Mouse (Mus musculus): ENCODE results near the gene Ppp1r15a. TPM values are rescaled to one million over a fixed set of nuclear protein-coding genes. Genes with fewer than 3 reads are reported as not detected.
"Not testable (repeated sequence)": the region's sequence is repeated elsewhere in the genome, so short reads cannot be mapped to it uniquely, and the experiment has no call there.

Ppp1r15a gene
- polyA plus RNA-seq, 1 experiment: 15.3 TPM

- H3K4me3 ChIP-seq (ENCODE audit: low read depth, low read length): no peak overlapping the region; the same call in 1 of the 2 replicates
- no peaks in the 10 kb centered on the region; the same call in 1 of the 2 replicates for H3K4me1 ChIP-seq (ENCODE audit: control insufficient read depth, insufficient read depth, insufficient read length, low read length)
- no peaks in the 10 kb centered on the region for H3K36me3 ChIP-seq (ENCODE audit: control insufficient read depth, insufficient read depth, low read length)
- 87% methylated on average over 10 of the region's 10 CpGs for WGBS
- no peak for TF ChIP-seq POLR2A (IDR thresholded peaks at IDR 0.05; ENCODE audit: low read depth, low read length)
- TF ChIP-seq CTCF (IDR thresholded peaks at IDR 0.05; ENCODE audit: extremely low read depth, insufficient read length, insufficient replicate concordance, low read depth, low read length): no peak
- H3K27ac ChIP-seq (ENCODE audit: insufficient read depth, low read depth, low read length): no peak overlapping the region
- no peaks in the 10 kb centered on the region for H3K27me3 ChIP-seq (ENCODE audit: control insufficient read depth, insufficient read depth, low read length)
Measured at GRCm38 (mm10) chr7:45537602-45538001, 11.5 kb upstream of the Ppp1r15a start.

DNA sequence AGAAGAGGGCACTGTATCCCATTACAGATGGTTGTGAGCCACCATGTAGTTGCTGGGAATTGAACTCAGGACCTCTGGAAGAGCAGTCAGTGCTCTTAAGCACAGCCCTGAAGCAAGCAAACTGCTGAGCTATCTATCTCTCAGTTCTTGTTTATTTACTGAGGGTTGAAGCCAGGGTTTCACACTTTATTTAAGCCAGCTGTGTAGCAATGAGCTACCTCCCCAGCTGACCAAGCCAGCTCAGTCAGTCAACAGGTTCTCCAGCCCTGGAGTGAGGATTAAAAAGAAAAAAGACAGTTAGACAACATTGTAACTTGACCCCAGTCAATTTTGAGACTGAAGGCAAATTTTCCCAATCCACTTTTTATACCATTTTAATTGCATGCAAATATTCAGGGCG is 9.6 kb upstream of the Ppp1r15a start:
- no peaks in the 10 kb centered on the region for H3K36me3 ChIP-seq (ENCODE audit: control insufficient read depth, insufficient read depth, low read length)
- WGBS: 78% methylated on average over 1 of the region's 1 CpGs
- H3K27ac ChIP-seq (ENCODE audit: insufficient read depth, low read depth, low read length): no peak overlapping the region
- no peak overlapping the region for H3K4me3 ChIP-seq (ENCODE audit: low read depth, low read length)
- H3K27me3 ChIP-seq (ENCODE audit: control insufficient read depth, insufficient read depth, low read length): no peaks in the 10 kb centered on the region
- H3K4me1 ChIP-seq (ENCODE audit: control insufficient read depth, insufficient read depth, insufficient read length, low read length): no peaks in the 10 kb centered on the region; the same call in 1 of the 2 replicates
- TF ChIP-seq CTCF (IDR thresholded peaks at IDR 0.05; ENCODE audit: extremely low read depth, insufficient read length, insufficient replicate concordance, low read depth, low read length) (no peak), POLR2A (IDR thresholded peaks at IDR 0.05; ENCODE audit: low read depth, low read length) (no peak)

- H3K27ac ChIP-seq (ENCODE audit: insufficient read depth, low read depth, low read length): 0 out of 2 replicates have a peak overlapping the region, but pooled peaks have one; percentile 20
Measured at GRCm38 (mm10) chr7:45530643-45531042, 4.6 kb upstream of the Ppp1r15a start.

DNA sequence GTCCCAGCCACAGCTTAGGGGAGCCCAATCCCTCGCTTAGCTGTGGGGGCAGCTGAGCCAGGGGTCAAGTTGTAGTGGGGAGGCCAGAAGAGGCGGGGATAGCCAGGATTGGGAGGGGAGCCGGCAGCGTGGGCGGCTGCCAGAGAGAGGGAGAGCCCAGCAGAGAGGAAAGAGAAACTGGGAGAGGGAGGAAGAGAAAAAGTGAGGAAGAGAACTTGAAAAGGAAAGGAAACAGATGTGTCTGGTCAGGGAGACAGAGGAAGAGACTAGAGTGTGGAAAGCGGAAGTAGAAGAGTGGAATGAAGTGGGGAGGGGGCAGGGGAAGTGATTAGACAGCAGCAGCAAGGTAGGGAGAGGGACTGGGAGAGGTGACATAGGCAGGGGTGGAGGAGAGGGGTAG is 3.4 kb upstream of the Ppp1r15a start:
- H3K4me3 ChIP-seq (ENCODE audit: low read depth, low read length): no peak overlapping the region
- 0 out of 2 replicates have a peak, but pooled peaks cover 2% of the 10 kb centered on the region for H3K27me3 ChIP-seq (ENCODE audit: control insufficient read depth, insufficient read depth, low read length)
- H3K4me1 ChIP-seq (ENCODE audit: control insufficient read depth, insufficient read depth, insufficient read length, low read length): peaks cover 3% of the 10 kb centered on the region
- H3K27ac ChIP-seq (ENCODE audit: insufficient read depth, low read depth, low read length): no peak overlapping the region
- H3K36me3 ChIP-seq (ENCODE audit: control insufficient read depth, insufficient read depth, low read length): no peaks in the 10 kb centered on the region
- TF ChIP-seq POLR2A (IDR thresholded peaks at IDR 0.05; ENCODE audit: low read depth, low read length): no peak
- TF ChIP-seq CTCF (IDR thresholded peaks at IDR 0.05; ENCODE audit: extremely low read depth, insufficient read length, insufficient replicate concordance, low read depth, low read length): no peak
- 17% methylated on average over 6 of the region's 6 CpGs for WGBS

More at GRCm38 (mm10) chr7:45530643-45531042, 4.6 kb upstream of the Ppp1r15a start:
- H3K4me1 ChIP-seq (ENCODE audit: control insufficient read depth, insufficient read depth, insufficient read length, low read length): no peaks in the 10 kb centered on the region; the same call in 1 of the 2 replicates
- no peak for TF ChIP-seq CTCF (IDR thresholded peaks at IDR 0.05; ENCODE audit: extremely low read depth, insufficient read length, insufficient replicate concordance, low read depth, low read length)
- TF ChIP-seq POLR2A (IDR thresholded peaks at IDR 0.05; ENCODE audit: low read depth, low read length): no peak
- WGBS: 16% methylated on average over 2 of the region's 2 CpGs
- H3K27me3 ChIP-seq (ENCODE audit: control insufficient read depth, insufficient read depth, low read length): 0 out of 2 replicates have a peak, but pooled peaks cover 2% of the 10 kb centered on the region
- H3K36me3 ChIP-seq (ENCODE audit: control insufficient read depth, insufficient read depth, low read length): no peaks in the 10 kb centered on the region
- peak overlapping the region; percentile 33 for H3K4me3 ChIP-seq (ENCODE audit: low read depth, low read length)

DNA sequence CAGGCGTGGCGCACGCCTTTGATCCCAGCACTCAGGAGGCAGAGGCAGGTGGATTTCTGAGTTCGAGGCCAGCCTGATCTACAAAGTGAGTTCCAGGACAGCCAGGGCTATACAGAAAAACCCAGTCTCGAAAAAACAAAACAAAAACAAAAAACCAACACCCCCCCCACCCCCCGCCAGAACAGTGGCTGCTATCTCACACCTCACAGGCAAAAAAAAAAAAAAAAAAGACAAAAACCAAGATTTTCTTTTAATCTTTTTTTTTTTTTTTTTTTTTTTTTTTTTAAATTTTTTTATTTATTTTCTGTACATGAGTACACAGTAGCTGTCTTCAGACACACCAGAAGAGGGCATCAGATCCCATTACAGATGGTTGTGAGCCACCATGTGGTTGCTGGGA is 1.1 kb upstream of the Ppp1r15a start:
- not testable (repeated sequence) for H3K4me1 ChIP-seq (ENCODE audit: control insufficient read depth, insufficient read depth, insufficient read length, low read length); H3K27ac ChIP-seq (ENCODE audit: insufficient read depth, low read depth, low read length); H3K4me3 ChIP-seq (ENCODE audit: low read depth, low read length); H3K36me3 ChIP-seq (ENCODE audit: control insufficient read depth, insufficient read depth, low read length); H3K27me3 ChIP-seq (ENCODE audit: control insufficient read depth, insufficient read depth, low read length)
- WGBS: 81% methylated on average over 6 of the region's 6 CpGs

DNA sequence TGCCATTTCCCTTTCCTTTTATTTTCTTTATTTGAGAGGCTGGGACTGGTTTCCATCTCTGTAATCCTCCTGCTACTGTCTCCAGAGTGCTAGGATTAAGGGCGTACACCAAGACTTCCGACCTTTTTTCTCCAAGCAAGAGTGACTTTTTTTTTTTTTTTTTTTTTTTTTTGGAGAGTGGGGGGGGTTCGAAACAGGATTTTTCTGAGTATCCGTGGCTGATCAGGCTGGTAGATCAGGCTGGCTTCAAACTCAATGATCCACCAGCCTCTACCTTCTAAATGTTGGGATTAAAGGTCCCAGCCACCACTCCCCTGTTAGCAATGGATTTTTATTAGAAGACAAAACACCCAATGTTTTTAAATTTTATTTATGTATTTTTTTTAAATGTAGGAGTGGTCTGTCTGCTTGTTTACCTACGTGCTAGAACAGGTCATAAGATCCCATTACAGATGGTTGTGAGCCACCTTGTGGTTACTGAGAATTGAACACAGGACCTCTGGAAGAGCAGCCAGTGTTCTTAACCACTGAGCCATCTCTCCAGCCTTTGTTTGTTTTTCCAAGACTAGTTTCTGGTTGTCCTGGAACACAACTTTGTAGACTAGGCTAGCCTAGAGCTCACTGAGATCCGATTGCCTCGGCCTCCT is 529 bp upstream of the Ppp1r15a start:
- 13% methylated on average over 7 of the region's 7 CpGs for WGBS
- Histone ChIP-seq H3K4me3 (ENCODE audit: low read depth, low read length) (peak overlapping the region; percentile 89), H3K36me3 (ENCODE audit: control insufficient read depth, insufficient read depth, low read length) (peaks cover 7% of the 10 kb centered on the region; the same call in 1 of the 2 replicates), H3K4me1 (ENCODE audit: control insufficient read depth, insufficient read depth, insufficient read length, low read length) (peaks cover 9% of the 10 kb centered on the region), H3K27me3 (ENCODE audit: control insufficient read depth, insufficient read depth, low read length) (0 out of 2 replicates have a peak, but pooled peaks cover 2% of the 10 kb centered on the region), H3K27ac (ENCODE audit: insufficient read depth, low read depth, low read length) (peak overlapping the region; percentile 79)
- TF ChIP-seq CTCF (IDR thresholded peaks at IDR 0.05; ENCODE audit: extremely low read depth, insufficient read length, insufficient replicate concordance, low read depth, low read length) (no peak), POLR2A (IDR thresholded peaks at IDR 0.05; ENCODE audit: low read depth, low read length) (no peak)

DNA sequence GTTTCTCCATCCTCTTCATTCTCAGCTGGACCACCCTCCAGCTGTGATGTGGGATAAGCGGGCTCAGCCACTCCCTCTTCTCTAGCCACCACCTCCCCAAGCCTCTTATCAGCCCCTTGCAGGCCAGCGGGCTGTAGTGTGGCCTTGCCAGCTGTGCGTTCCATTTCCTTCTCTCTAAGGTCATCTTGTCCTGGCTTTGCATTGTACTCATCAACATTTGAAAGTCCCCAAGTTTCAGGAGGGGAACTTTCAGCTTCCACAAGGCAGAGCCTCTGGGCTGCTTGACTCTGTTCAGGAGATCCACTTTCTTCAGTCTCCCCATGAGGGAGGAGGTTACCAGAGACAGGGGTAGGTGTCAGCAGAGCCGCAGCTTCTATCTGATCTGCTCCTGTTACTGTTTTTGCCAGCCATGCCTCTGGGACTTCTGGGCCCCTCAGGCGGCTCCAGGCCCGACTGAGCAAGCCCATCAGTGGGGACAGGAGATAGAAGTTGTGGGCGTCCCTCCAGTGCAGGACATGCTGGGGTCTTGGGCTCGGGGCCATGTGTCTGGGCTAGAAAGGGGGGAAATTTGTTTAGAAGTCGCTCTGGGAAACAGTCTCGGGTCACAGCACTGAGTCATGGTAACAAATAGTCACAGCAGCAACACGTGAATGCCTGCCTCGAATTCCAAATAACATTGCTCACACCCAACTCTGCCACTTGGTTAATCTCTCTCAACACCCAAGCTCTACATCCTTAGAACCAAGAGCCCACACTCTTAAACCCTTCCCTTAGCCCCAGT is 1.0 kb downstream of the Ppp1r15a start:
- TF ChIP-seq CTCF (IDR thresholded peaks at IDR 0.05; ENCODE audit: extremely low read depth, insufficient read length, insufficient replicate concordance, low read depth, low read length) (no peak), POLR2A (IDR thresholded peaks at IDR 0.05; ENCODE audit: low read depth, low read length) (no peak)
- Histone ChIP-seq H3K36me3 (ENCODE audit: control insufficient read depth, insufficient read depth, low read length) (peaks cover 7% of the 10 kb centered on the region; the same call in 1 of the 2 replicates), H3K4me3 (ENCODE audit: low read depth, low read length) (peak overlapping the region; percentile 89), H3K4me1 (ENCODE audit: control insufficient read depth, insufficient read depth, insufficient read length, low read length) (peaks cover 9% of the 10 kb centered on the region), H3K27me3 (ENCODE audit: control insufficient read depth, insufficient read depth, low read length) (0 out of 2 replicates have a peak, but pooled peaks cover 2% of the 10 kb centered on the region), H3K27ac (ENCODE audit: insufficient read depth, low read depth, low read length) (peak overlapping the region; percentile 95)
- WGBS: 30% methylated on average over 12 of the region's 12 CpGs
